Mouse (Mus musculus): Measurements from ENCODE around the gene Sap25. TPM values are rescaled to one million over a fixed set of nuclear protein-coding genes. Genes with fewer than 3 reads are reported as not detected.

Sap25 gene
- polyA plus RNA-seq, 1 experiment: 4.6 TPM

- Histone ChIP-seq H3K79me2 (ENCODE audit: control insufficient read depth, insufficient read depth) (peaks cover 37% of the 10 kb centered on the region), H3K27me3 (ENCODE audit: control insufficient read depth, insufficient read depth, insufficient read length) (no peaks in the 10 kb centered on the region), H3K4me2 (ENCODE audit: low read depth) (peak overlapping the region; percentile 99), H3K4me3 (peak overlapping the region; percentile 82), H3ac (ENCODE audit: control insufficient read depth, insufficient read length) (no peak overlapping the region), H3K36me3 (ENCODE audit: control insufficient read depth, insufficient read depth) (peaks cover 19% of the 10 kb centered on the region)
- TF ChIP-seq MYOD1 (IDR thresholded peaks at IDR 0.05; ENCODE audit: control insufficient read depth in 1 of 3, insufficient read length in 2 of 3, low read depth in 2 of 3): peak in 1 of 3 experiments; percentile 34
- TF ChIP-seq POLR2A (IDR thresholded peaks at IDR 0.05; ENCODE audit: insufficient read length, low read depth): peak; percentile 6
- TF ChIP-seq REST (IDR thresholded peaks at IDR 0.05; ENCODE audit: insufficient read depth, insufficient read length): no peak
These were observed 10.0 kb upstream of the Sap25 start for GRCm38 (mm10) chr5:137631171-137631570.

- no peak for TF ChIP-seq POLR2A (IDR thresholded peaks at IDR 0.05; ENCODE audit: insufficient read length, low read depth)
- no peak for TF ChIP-seq SRF (IDR thresholded peaks at IDR 0.05; ENCODE audit: control insufficient read depth, insufficient read length, low read depth)
- TF ChIP-seq MYOD1 (IDR thresholded peaks at IDR 0.05; ENCODE audit: control insufficient read depth in 1 of 3, insufficient read length in 2 of 3, low read depth in 2 of 3): no peak
- TF ChIP-seq MAX (IDR thresholded peaks at IDR 0.05; ENCODE audit: low read depth): no peak
- TF ChIP-seq MYOG (IDR thresholded peaks at IDR 0.05; ENCODE audit: control insufficient read depth in 1 of 3, insufficient read depth in 1 of 3, insufficient read length in 2 of 3, low read depth in 2 of 3): no peak
- TF ChIP-seq POLR2AphosphoS2 (IDR thresholded peaks at IDR 0.05; ENCODE audit: insufficient read length, low read depth): no peak
- no peak for TF ChIP-seq TCF3 (IDR thresholded peaks at IDR 0.05; ENCODE audit: insufficient read length, low read depth)
- TF ChIP-seq CEBPB (IDR thresholded peaks at IDR 0.05; ENCODE audit: insufficient read depth, poor library complexity, severe bottlenecking): no peak
- no peak for TF ChIP-seq E2F4 (IDR thresholded peaks at IDR 0.05; ENCODE audit: insufficient read depth)
- TF ChIP-seq TCF12 (IDR thresholded peaks at IDR 0.05; ENCODE audit: insufficient read depth, poor library complexity, severe bottlenecking): no peak
- no peak for TF ChIP-seq USF1 (IDR thresholded peaks at IDR 0.05; ENCODE audit: low read depth)
- TF ChIP-seq REST (IDR thresholded peaks at IDR 0.05; ENCODE audit: insufficient read depth, insufficient read length): no peak
- H3K79me2 ChIP-seq (ENCODE audit: control insufficient read depth, insufficient read depth): peaks cover 37% of the 10 kb centered on the region
- no peak overlapping the region for H3ac ChIP-seq (ENCODE audit: control insufficient read depth, insufficient read length)
- H3K27me3 ChIP-seq (ENCODE audit: control insufficient read depth, insufficient read depth, insufficient read length): no peaks in the 10 kb centered on the region
- H3K4me2 ChIP-seq (ENCODE audit: low read depth): peak overlapping the region; percentile 99
- H3K36me3 ChIP-seq (ENCODE audit: control insufficient read depth, insufficient read depth): peaks cover 19% of the 10 kb centered on the region
- H3K4me3 ChIP-seq: peak overlapping the region; percentile 82
These were observed 9.5 kb upstream of the Sap25 start for GRCm38 (mm10) chr5:137631591-137631990.

- H3K4me2 ChIP-seq (ENCODE audit: low read depth): no peak overlapping the region
- no peak overlapping the region for H3K4me3 ChIP-seq
- peaks cover 37% of the 10 kb centered on the region for H3K79me2 ChIP-seq (ENCODE audit: control insufficient read depth, insufficient read depth)
- peaks cover 23% of the 10 kb centered on the region for H3K36me3 ChIP-seq (ENCODE audit: control insufficient read depth, insufficient read depth)
- H3K27me3 ChIP-seq (ENCODE audit: control insufficient read depth, insufficient read depth, insufficient read length): no peaks in the 10 kb centered on the region
- TF ChIP-seq REST (IDR thresholded peaks at IDR 0.05; ENCODE audit: insufficient read depth, insufficient read length): no peak
- TF ChIP-seq E2F4 (IDR thresholded peaks at IDR 0.05; ENCODE audit: insufficient read depth): no peak
- no peak for TF ChIP-seq CEBPB (IDR thresholded peaks at IDR 0.05; ENCODE audit: insufficient read depth, poor library complexity, severe bottlenecking)
- TF ChIP-seq SRF (IDR thresholded peaks at IDR 0.05; ENCODE audit: control insufficient read depth, insufficient read length, low read depth): no peak
- no peak for TF ChIP-seq USF1 (IDR thresholded peaks at IDR 0.05; ENCODE audit: low read depth)
- no peak for TF ChIP-seq MYOD1 (IDR thresholded peaks at IDR 0.05; ENCODE audit: control insufficient read depth in 1 of 3, insufficient read length in 2 of 3, low read depth in 2 of 3)
- TF ChIP-seq TCF12 (IDR thresholded peaks at IDR 0.05; ENCODE audit: insufficient read depth, poor library complexity, severe bottlenecking): no peak
- no peak for TF ChIP-seq MYOG (IDR thresholded peaks at IDR 0.05; ENCODE audit: control insufficient read depth in 1 of 3, insufficient read depth in 1 of 3, insufficient read length in 2 of 3, low read depth in 2 of 3)
- no peak for TF ChIP-seq POLR2AphosphoS2 (IDR thresholded peaks at IDR 0.05; ENCODE audit: insufficient read length, low read depth)
- TF ChIP-seq TCF3 (IDR thresholded peaks at IDR 0.05; ENCODE audit: insufficient read length, low read depth): no peak
- no peak for TF ChIP-seq MAX (IDR thresholded peaks at IDR 0.05; ENCODE audit: low read depth)
- H3ac ChIP-seq (ENCODE audit: control insufficient read depth, insufficient read length): no peak overlapping the region
These were observed 7.6 kb upstream of the Sap25 start for GRCm38 (mm10) chr5:137633397-137634084.

GRCm38 (mm10) chr5:137639472-137639871, 1.7 kb upstream of the Sap25 start:
- TF ChIP-seq SRF (IDR thresholded peaks at IDR 0.05; ENCODE audit: control insufficient read depth, insufficient read length, low read depth): no peak
- no peak for TF ChIP-seq TCF3 (IDR thresholded peaks at IDR 0.05; ENCODE audit: insufficient read length, low read depth)
- TF ChIP-seq USF1 (IDR thresholded peaks at IDR 0.05; ENCODE audit: low read depth): no peak
- no peak for TF ChIP-seq MAX (IDR thresholded peaks at IDR 0.05; ENCODE audit: low read depth)
- TF ChIP-seq MYOD1 (IDR thresholded peaks at IDR 0.05; ENCODE audit: control insufficient read depth in 1 of 3, insufficient read length in 2 of 3, low read depth in 2 of 3): no peak
- no peak for TF ChIP-seq E2F4 (IDR thresholded peaks at IDR 0.05; ENCODE audit: insufficient read depth)
- TF ChIP-seq REST (IDR thresholded peaks at IDR 0.05; ENCODE audit: insufficient read depth, insufficient read length): no peak
- no peak for TF ChIP-seq MYOG (IDR thresholded peaks at IDR 0.05; ENCODE audit: control insufficient read depth in 1 of 3, insufficient read depth in 1 of 3, insufficient read length in 2 of 3, low read depth in 2 of 3)
- H3ac ChIP-seq (ENCODE audit: control insufficient read depth, insufficient read length): no peak overlapping the region

GRCm38 (mm10) chr5:137642886-137643285, 1.8 kb downstream of the Sap25 start:
- H3ac ChIP-seq (ENCODE audit: control insufficient read depth, insufficient read length): no peak overlapping the region
- H3K27me3 ChIP-seq (ENCODE audit: control insufficient read depth, insufficient read depth, insufficient read length): no peaks in the 10 kb centered on the region
- peaks cover 3% of the 10 kb centered on the region for H3K36me3 ChIP-seq (ENCODE audit: control insufficient read depth, insufficient read depth)
- no peaks in the 10 kb centered on the region for H3K79me2 ChIP-seq (ENCODE audit: control insufficient read depth, insufficient read depth)
- no peak overlapping the region for H3K4me3 ChIP-seq
- H3K4me2 ChIP-seq (ENCODE audit: low read depth): no peak overlapping the region
- TF ChIP-seq E2F4 (IDR thresholded peaks at IDR 0.05; ENCODE audit: insufficient read depth) (no peak), MYOD1 (IDR thresholded peaks at IDR 0.05; ENCODE audit: control insufficient read depth in 1 of 3, insufficient read length in 2 of 3, low read depth in 2 of 3) (no peak), POLR2A (IDR thresholded peaks at IDR 0.05; ENCODE audit: insufficient read length, low read depth) (no peak), MYOG (IDR thresholded peaks at IDR 0.05; ENCODE audit: control insufficient read depth in 1 of 3, insufficient read depth in 1 of 3, insufficient read length in 2 of 3, low read depth in 2 of 3) (no peak), SRF (IDR thresholded peaks at IDR 0.05; ENCODE audit: control insufficient read depth, insufficient read length, low read depth) (no peak), USF1 (IDR thresholded peaks at IDR 0.05; ENCODE audit: low read depth) (no peak), CEBPB (IDR thresholded peaks at IDR 0.05; ENCODE audit: insufficient read depth, poor library complexity, severe bottlenecking) (no peak), TCF12 (IDR thresholded peaks at IDR 0.05; ENCODE audit: insufficient read depth, poor library complexity, severe bottlenecking) (no peak)

More at GRCm38 (mm10) chr5:137639472-137639871, 1.7 kb upstream of the Sap25 start:
- Histone ChIP-seq H3K4me3 (no peak overlapping the region), H3K36me3 (ENCODE audit: control insufficient read depth, insufficient read depth) (peaks cover 13% of the 10 kb centered on the region), H3K27me3 (ENCODE audit: control insufficient read depth, insufficient read depth, insufficient read length) (no peaks in the 10 kb centered on the region), H3K79me2 (ENCODE audit: control insufficient read depth, insufficient read depth) (no peaks in the 10 kb centered on the region), H3K4me2 (ENCODE audit: low read depth) (no peak overlapping the region)

Data from myocyte (in vitro differentiated cells).